Mouse (Mus musculus): ENCODE data around the gene Tcerg1l.

GRCm38 (mm10) chr7:138374376-138374775 lies 23.2 kb downstream of the Tcerg1l start:
- no peak for TF ChIP-seq POLR2A (IDR thresholded peaks at IDR 0.05; ENCODE audit: insufficient read depth, low read depth, low read length)
- TF ChIP-seq CTCF (IDR thresholded peaks at IDR 0.05; ENCODE audit: insufficient read depth, low read depth, low read length): no peak

Data from olfactory bulb, adult 2 months (tissue).